Mouse (Mus musculus) embryonic facial prominence, embryonic 15.5 days (tissue): ENCODE results near the gene Palld. TPM values are rescaled to one million over a fixed set of nuclear protein-coding genes. Genes with fewer than 3 reads are reported as not detected.

Source experiments
- ATAC-seq: fragments of 200-750 bp; cut with Nextera tagmentation; 2 replicates; pipeline ENCODE4 v1.8.0; 2017; ENCODE audit warnings: low read depth, moderate TSS enrichment; ENCODE audit not compliant: insufficient number of reproducible peaks, low FRiP score, low TSS enrichment
- H3K27ac ChIP-seq: fragments of 300-500 bp; sonication (generic); replicated peaks from 2 replicates; pipeline ENCODE4 v1.5.1; 2015; ENCODE audit warnings: mild to moderate bottlenecking, inconsistent platforms
- H3K27me3 ChIP-seq: fragments of 300-500 bp; sonication (generic); 2 replicates; pipeline ENCODE4 v1.6.1; 2015; ENCODE audit warnings: inconsistent platforms
- H3K36me3 ChIP-seq: fragments of 300-500 bp; sonication (generic); 2 replicates; pipeline ENCODE4 v1.6.1; 2015; ENCODE audit warnings: mild to moderate bottlenecking, inconsistent platforms
- H3K4me1 ChIP-seq: fragments of 300-500 bp; sonication (generic); 2 replicates; pipeline ENCODE4 v1.6.1; 2015; ENCODE audit warnings: inconsistent platforms
- H3K4me2 ChIP-seq: fragments of 300-500 bp; sonication (generic); replicated peaks from 2 replicates; pipeline ENCODE4 v1.6.1; 2015; ENCODE audit warnings: mild to moderate bottlenecking, inconsistent platforms
- H3K4me3 ChIP-seq: fragments of 300-500 bp; sonication (generic); replicated peaks from 2 replicates; pipeline ENCODE4 v1.5.1; 2015; ENCODE audit warnings: mild to moderate bottlenecking, inconsistent platforms
- H3K9ac ChIP-seq: fragments of 300-500 bp; sonication (generic); 2 replicates; pipeline ENCODE4 v1.6.1; 2015; ENCODE audit warnings: inconsistent platforms
- H3K9me3 ChIP-seq: fragments of 300-500 bp; sonication (generic); replicated peaks from 2 replicates; pipeline ENCODE4 v1.6.1; 2016; ENCODE audit warnings: inconsistent platforms
- WGBS: fragments of 180-500 bp; shearing (Covaris S2); methylation state at CpG from one replicate; pipeline ENCODE4 v1.1.7; 2015; 5-methylcytosine and 5-hydroxymethylcytosine counted together
- polyA plus RNA-seq: library from polyadenylated mRNA; unstranded; fragments of >200 nt; fragmentation: Nextera tagmentation; extraction: Ambion mirVana; gene quantifications from 2 replicates; pipeline ENCODE4 v1.2.1, GENCODE M21; 2015

Gene Palld
- polyA plus RNA-seq, 1 experiment from 2014 or later, result 141 TPM

GRCm38 (mm10) chr8:61722226-61722625 is 180.3 kb downstream of the Palld start:
- H3K27ac ChIP-seq, result no peak overlapping the region
- peaks cover 8% of the 10 kb centered on the region for H3K36me3 ChIP-seq
- WGBS, result 88% methylated on average over 9 of the region's 9 CpGs
- ATAC-seq, result no peak
- no peaks in the 10 kb centered on the region for H3K27me3 ChIP-seq
- no peak overlapping the region for H3K4me2 ChIP-seq
- H3K4me1 ChIP-seq, result no peaks in the 10 kb centered on the region
- H3K4me3 ChIP-seq, result no peak overlapping the region
- H3K9ac ChIP-seq, result no peak overlapping the region
- H3K9me3 ChIP-seq, result no peaks in the 10 kb centered on the region

- H3K36me3 ChIP-seq, result peaks cover 28% of the 10 kb centered on the region
- WGBS, result 65% methylated on average over 14 of the region's 14 CpGs
- H3K4me3 ChIP-seq, result no peak overlapping the region
- no peaks in the 10 kb centered on the region; the same call in 1 of the 2 replicates for H3K4me1 ChIP-seq
- H3K9me3 ChIP-seq, result no peaks in the 10 kb centered on the region
- no peaks in the 10 kb centered on the region for H3K27me3 ChIP-seq
- no peak for ATAC-seq
- H3K4me2 ChIP-seq, result no peak overlapping the region
- no peak overlapping the region for H3K27ac ChIP-seq
- no peak overlapping the region for H3K9ac ChIP-seq
Observed at GRCm38 (mm10) chr8:61715351-61716125, 187.0 kb downstream of the Palld start.

GRCm38 (mm10) chr8:61714293-61714831 is 188.1 kb downstream of the Palld start:
- H3K9ac ChIP-seq, result no peak overlapping the region
- no peak for ATAC-seq
- no peaks in the 10 kb centered on the region for H3K27me3 ChIP-seq
- no peak overlapping the region for H3K4me2 ChIP-seq
- no peak overlapping the region for H3K4me3 ChIP-seq
- H3K9me3 ChIP-seq, result no peaks in the 10 kb centered on the region
- no peak overlapping the region for H3K27ac ChIP-seq
- 40% methylated on average over 6 of the region's 6 CpGs for WGBS
- no peaks in the 10 kb centered on the region; the same call in 1 of the 2 replicates for H3K4me1 ChIP-seq
- peaks cover 33% of the 10 kb centered on the region for H3K36me3 ChIP-seq

- WGBS, result 88% methylated on average over 16 of the region's 16 CpGs
- Histone ChIP-seq H3K36me3 (peaks cover 29% of the 10 kb centered on the region), H3K4me1 (no peaks in the 10 kb centered on the region; the same call in 1 of the 2 replicates), H3K9me3 (no peaks in the 10 kb centered on the region), H3K4me3 (no peak overlapping the region), H3K27ac (no peak overlapping the region), H3K27me3 (no peaks in the 10 kb centered on the region), H3K4me2 (no peak overlapping the region), H3K9ac (no peak overlapping the region)
- ATAC-seq, result no peak
Observed at GRCm38 (mm10) chr8:61713195-61713990, 189.1 kb downstream of the Palld start.

- no peak overlapping the region for H3K4me3 ChIP-seq
- 77% methylated on average over 2 of the region's 2 CpGs for WGBS
- no peak overlapping the region for H3K9ac ChIP-seq
- no peak overlapping the region for H3K27ac ChIP-seq
- ATAC-seq, result no peak
- H3K27me3 ChIP-seq, result no peaks in the 10 kb centered on the region
- H3K36me3 ChIP-seq, result peaks cover 28% of the 10 kb centered on the region
- H3K9me3 ChIP-seq, result no peaks in the 10 kb centered on the region
- no peak overlapping the region for H3K4me2 ChIP-seq
- H3K4me1 ChIP-seq, result no peaks in the 10 kb centered on the region; the same call in 1 of the 2 replicates
Observed at GRCm38 (mm10) chr8:61712426-61712825, 190.1 kb downstream of the Palld start.

- no peaks in the 10 kb centered on the region for H3K9me3 ChIP-seq
- H3K27me3 ChIP-seq, result no peaks in the 10 kb centered on the region
- no peak overlapping the region for H3K4me2 ChIP-seq
- no peaks in the 10 kb centered on the region; the same call in 1 of the 2 replicates for H3K4me1 ChIP-seq
- no peak overlapping the region for H3K9ac ChIP-seq
- H3K27ac ChIP-seq, result no peak overlapping the region
- peaks cover 32% of the 10 kb centered on the region for H3K36me3 ChIP-seq
- ATAC-seq, result no peak
- H3K4me3 ChIP-seq, result no peak overlapping the region
- 44% methylated on average over 8 of the region's 8 CpGs for WGBS
Observed at GRCm38 (mm10) chr8:61708586-61709305, 193.7 kb downstream of the Palld start.

GRCm38 (mm10) chr8:61705491-61705890 is 197.0 kb downstream of the Palld start:
- WGBS, result 83% methylated on average over 3 of the region's 3 CpGs
- Histone ChIP-seq H3K9me3 (no peaks in the 10 kb centered on the region), H3K27ac (no peak overlapping the region), H3K36me3 (peaks cover 41% of the 10 kb centered on the region), H3K4me3 (no peak overlapping the region), H3K4me2 (no peak overlapping the region), H3K4me1 (peaks cover 8% of the 10 kb centered on the region; the same call in 1 of the 2 replicates), H3K27me3 (no peaks in the 10 kb centered on the region), H3K9ac (no peak overlapping the region)
- no peak for ATAC-seq

- H3K9ac ChIP-seq, result no peak overlapping the region
- no peak overlapping the region for H3K4me2 ChIP-seq
- peaks cover 32% of the 10 kb centered on the region for H3K36me3 ChIP-seq
- no peak overlapping the region for H3K4me3 ChIP-seq
- WGBS, result 64% methylated on average over 8 of the region's 8 CpGs
- no peaks in the 10 kb centered on the region for H3K9me3 ChIP-seq
- H3K27me3 ChIP-seq, result no peaks in the 10 kb centered on the region
- no peak for ATAC-seq
- no peak overlapping the region for H3K27ac ChIP-seq
- peaks cover 9% of the 10 kb centered on the region; the same call in 1 of the 2 replicates for H3K4me1 ChIP-seq
Observed at GRCm38 (mm10) chr8:61702122-61702521, 200.4 kb downstream of the Palld start.

GRCm38 (mm10) chr8:61700932-61701681 is 201.4 kb downstream of the Palld start:
- H3K4me2 ChIP-seq, result no peak overlapping the region
- 56% methylated on average over 9 of the region's 9 CpGs for WGBS
- no peak overlapping the region for H3K9ac ChIP-seq
- no peaks in the 10 kb centered on the region for H3K9me3 ChIP-seq
- H3K4me1 ChIP-seq, result peaks cover 15% of the 10 kb centered on the region
- H3K36me3 ChIP-seq, result peaks cover 25% of the 10 kb centered on the region
- no peak overlapping the region for H3K27ac ChIP-seq
- H3K4me3 ChIP-seq, result no peak overlapping the region
- no peaks in the 10 kb centered on the region for H3K27me3 ChIP-seq
- no peak for ATAC-seq

- WGBS, result 93% methylated on average over 1 of the region's 1 CpGs
- peaks cover 19% of the 10 kb centered on the region for H3K4me1 ChIP-seq
- no peak overlapping the region for H3K9ac ChIP-seq
- H3K4me3 ChIP-seq, result no peak overlapping the region
- H3K27me3 ChIP-seq, result no peaks in the 10 kb centered on the region
- H3K9me3 ChIP-seq, result no peaks in the 10 kb centered on the region
- peaks cover 17% of the 10 kb centered on the region for H3K36me3 ChIP-seq
- no peak for ATAC-seq
- no peak overlapping the region for H3K4me2 ChIP-seq
- no peak overlapping the region for H3K27ac ChIP-seq
Observed at GRCm38 (mm10) chr8:61700298-61700697, 202.2 kb downstream of the Palld start.
